Mouse (Mus musculus) liver, postnatal 0 days (tissue): ENCODE measurements around the gene Dll3. TPM values are rescaled to one million over a fixed set of nuclear protein-coding genes. Genes with fewer than 3 reads are reported as not detected.
"Not testable (repeated sequence)": the region's sequence is repeated elsewhere in the genome, so short reads cannot be mapped to it uniquely, and the experiment has no call there.

ENCODE experiments used
- ATAC-seq: fragments of 200-750 bp; cut with Nextera tagmentation; 2 replicates; pipeline ENCODE4 v1.8.0; 2017; ENCODE audit warnings: mild to moderate bottlenecking, moderate library complexity
- DNase-seq: peaks from one replicate; pipeline ENCODE4 v3.0.0-alpha.2; 2016
- H3K27ac ChIP-seq: fragments of 300-500 bp; sonication (generic); 2 replicates; pipeline ENCODE4 v1.5.1; 2014; ENCODE audit warnings: antibody characterized with exemption, moderate library complexity, mild to moderate bottlenecking, low read depth
- H3K27me3 ChIP-seq: fragments of 300-500 bp; sonication (generic); 2 replicates; pipeline ENCODE4 v1.6.1; 2014; ENCODE audit warnings: low read length, control low read depth, mixed read lengths; ENCODE audit not compliant: insufficient read depth
- H3K36me3 ChIP-seq: fragments of 300-500 bp; sonication (generic); replicated peaks from 2 replicates; pipeline ENCODE4 v1.6.1; 2014; ENCODE audit warnings: mild to moderate bottlenecking, control low read depth, low read length, moderate library complexity, mixed read lengths; ENCODE audit not compliant: insufficient read depth
- H3K4me1 ChIP-seq: fragments of 300-500 bp; sonication (generic); 2 replicates; pipeline ENCODE4 v1.6.1; 2014; ENCODE audit warnings: antibody characterized with exemption, mild to moderate bottlenecking, control low read depth; ENCODE audit not compliant: insufficient read depth
- H3K4me2 ChIP-seq: fragments of 300-500 bp; sonication (generic); 2 replicates; pipeline ENCODE4 v1.6.1; 2014; ENCODE audit warnings: low read depth, mild to moderate bottlenecking, low read length, moderate library complexity, mixed read lengths
- H3K4me3 ChIP-seq: fragments of 300-500 bp; sonication (generic); 2 replicates; pipeline ENCODE4 v1.5.1; 2014; ENCODE audit warnings: low read depth, low read length
- H3K9ac ChIP-seq: fragments of 300-500 bp; sonication (generic); replicated peaks from 2 replicates; pipeline ENCODE4 v1.6.1; 2014; ENCODE audit warnings: mild to moderate bottlenecking, moderate library complexity
- H3K9me3 ChIP-seq: fragments of 300-500 bp; sonication (generic); 2 replicates; pipeline ENCODE4 v1.6.1; 2016; ENCODE audit warnings: mild to moderate bottlenecking, control low read depth, low read length, mixed read lengths
- CTCF ChIP-seq: sonication (generic); IDR thresholded peaks from 2 replicates; pipeline ENCODE4 v1.5.1; 2016; ENCODE audit warnings: antibody characterized with exemption, low read depth
- EP300 ChIP-seq: IDR thresholded peaks from 2 replicates; pipeline ENCODE4 v1.6.1; 2016; ENCODE audit warnings: antibody characterized with exemption, low read depth, mild to moderate bottlenecking
- WGBS: fragments of 180-500 bp; shearing (Covaris S2); extraction: QIAGEN DNeasy Blood & Tissue Kit; methylation state at CpG from one replicate; pipeline ENCODE4 v1.1.7; 2014; ENCODE audit not compliant: insufficient replicate concordance; 5-methylcytosine and 5-hydroxymethylcytosine counted together
- polyA plus RNA-seq: library from polyadenylated mRNA; unstranded; fragments of >200 nt; fragmentation: Nextera tagmentation; extraction: Ambion mirVana; gene quantifications from 2 replicates; pipeline ENCODE4 v1.2.1, GENCODE M21; 2015

Dll3 gene
- polyA plus RNA-seq, 1 experiment from 2014 or later = not detected

GRCm38 (mm10) chr7:28263786-28264185 is 38.3 kb downstream of the Dll3 start:
- Histone ChIP-seq H3K27me3 (peaks cover 8% of the 10 kb centered on the region; the same call in 1 of the 2 replicates), H3K27ac (no peak overlapping the region), H3K4me2 (no peak overlapping the region), H3K9ac (no peak overlapping the region), H3K9me3 (no peaks in the 10 kb centered on the region), H3K4me1 (no peaks in the 10 kb centered on the region), H3K36me3 (no peaks in the 10 kb centered on the region), H3K4me3 (no peak overlapping the region)
- ATAC-seq = peak; percentile 49; the same call in 1 of the 2 replicates
- TF ChIP-seq CTCF (no peak), EP300 (no peak)
- 5% methylated on average over 15 of the region's 15 CpGs for WGBS
- peak; percentile 80 for DNase-seq

DNA sequence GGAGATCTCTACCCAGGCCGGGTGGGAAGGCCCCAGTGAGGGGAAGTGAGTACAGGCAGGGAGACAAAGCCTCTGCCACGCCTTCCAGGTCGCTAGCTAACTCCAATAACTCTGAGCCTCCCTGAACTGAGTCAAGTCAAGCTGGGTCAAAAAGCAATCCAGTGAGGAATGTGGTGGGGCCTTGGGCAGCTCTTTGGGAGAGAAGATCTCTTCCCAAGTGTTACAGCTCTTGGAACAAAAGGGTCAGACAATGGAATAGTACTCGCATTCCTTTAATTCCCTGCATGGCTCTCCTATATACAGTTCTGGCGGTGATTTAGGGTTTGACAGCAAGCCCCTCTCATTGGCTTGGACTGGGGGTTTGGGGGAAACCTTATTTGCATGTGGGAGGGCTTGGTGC is 39.2 kb downstream of the Dll3 start:
- 42% methylated on average over 5 of the region's 5 CpGs for WGBS

GRCm38 (mm10) chr7:28255476-28255875 is 46.6 kb downstream of the Dll3 start:
- Histone ChIP-seq H3K4me2 (no peak overlapping the region), H3K27me3 (no peaks in the 10 kb centered on the region), H3K9ac (no peak overlapping the region), H3K27ac (no peak overlapping the region), H3K4me3 (no peak overlapping the region), H3K9me3 (peaks cover 5% of the 10 kb centered on the region), H3K4me1 (no peaks in the 10 kb centered on the region), H3K36me3 (no peaks in the 10 kb centered on the region)
- DNase-seq = no peak
- 75% methylated on average over 6 of the region's 6 CpGs for WGBS
- no peak for ATAC-seq
- TF ChIP-seq CTCF (peak; percentile 61), EP300 (no peak)

More for the DNA sequence above, 39.2 kb downstream of the Dll3 start:
- Histone ChIP-seq H3K4me3 (no peak overlapping the region), H3K4me1 (no peaks in the 10 kb centered on the region), H3K27ac (no peak overlapping the region), H3K27me3 (0 out of 2 replicates have a peak, but pooled peaks cover 3% of the 10 kb centered on the region), H3K9ac (no peak overlapping the region), H3K36me3 (no peaks in the 10 kb centered on the region), H3K4me2 (no peak overlapping the region), H3K9me3 (no peaks in the 10 kb centered on the region)
- DNase-seq (no peak), ATAC-seq (no peak)
- no peak for TF ChIP-seq EP300
- no peak for TF ChIP-seq CTCF

- Histone ChIP-seq H3K4me3 (no peak overlapping the region), H3K9ac (no peak overlapping the region), H3K27me3 (no peaks in the 10 kb centered on the region), H3K4me1 (no peaks in the 10 kb centered on the region), H3K36me3 (no peaks in the 10 kb centered on the region), H3K9me3 (peaks cover 5% of the 10 kb centered on the region), H3K27ac (no peak overlapping the region), H3K4me2 (no peak overlapping the region)
- ATAC-seq = no peak
- WGBS = 49% methylated on average over 6 of the region's 6 CpGs
- no peak for TF ChIP-seq EP300
- TF ChIP-seq CTCF = no peak
- DNase-seq = no peak
Measured at GRCm38 (mm10) chr7:28254591-28254990, 47.4 kb downstream of the Dll3 start.

DNA sequence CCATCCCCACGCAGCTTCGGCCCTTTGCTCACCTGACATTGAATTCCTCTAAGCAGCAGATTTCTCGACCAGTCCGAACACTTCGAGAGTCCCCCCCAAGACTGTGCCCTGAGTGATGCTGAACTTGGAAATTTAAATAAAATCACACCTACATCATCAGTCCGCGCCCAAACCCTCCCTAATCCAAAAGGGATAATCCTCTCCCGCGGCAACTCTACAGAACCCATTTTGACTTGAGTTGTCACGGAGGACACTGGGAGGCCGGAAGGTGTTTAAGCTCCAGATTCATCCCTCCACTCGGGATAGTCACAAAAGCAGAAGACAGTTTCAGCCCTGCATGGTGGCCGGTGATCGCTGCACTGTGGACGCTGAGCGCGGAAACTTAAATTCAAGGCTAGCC is 50.1 kb downstream of the Dll3 start:
- Histone ChIP-seq H3K4me2 (no peak overlapping the region), H3K27me3 (no peaks in the 10 kb centered on the region), H3K9ac (no peak overlapping the region), H3K4me3 (no peak overlapping the region), H3K27ac (no peak overlapping the region), H3K36me3 (no peaks in the 10 kb centered on the region), H3K9me3 (peaks cover 5% of the 10 kb centered on the region), H3K4me1 (no peaks in the 10 kb centered on the region)
- DNase-seq = peak; percentile 7
- TF ChIP-seq CTCF (no peak), EP300 (no peak)
- 81% methylated on average over 17 of the region's 17 CpGs for whole genome bisulfite sequencing
- no peak for ATAC-seq

DNA sequence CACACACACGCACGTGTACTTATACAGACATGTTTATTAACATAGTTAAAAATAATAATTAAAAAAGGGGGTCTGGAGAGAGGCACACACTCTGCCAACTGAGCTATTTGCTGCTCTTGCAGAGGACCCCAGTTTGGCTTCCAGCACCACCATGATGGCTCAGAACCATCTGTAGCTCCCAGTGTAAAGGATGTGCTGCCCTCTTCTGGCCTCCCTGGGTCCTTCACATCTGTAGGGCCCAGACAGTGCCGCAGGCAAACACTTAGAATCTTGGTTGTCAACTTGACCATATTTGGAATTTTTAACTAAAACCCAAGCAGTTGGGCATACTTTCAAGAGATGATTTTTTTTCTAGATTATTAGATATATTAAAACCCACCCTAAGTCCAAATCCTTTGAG is 53.1 kb downstream of the Dll3 start:
- Histone ChIP-seq H3K4me3 (no peak overlapping the region), H3K27ac (no peak overlapping the region), H3K9me3 (no peaks in the 10 kb centered on the region), H3K27me3 (no peaks in the 10 kb centered on the region), H3K36me3 (no peaks in the 10 kb centered on the region), H3K4me2 (no peak overlapping the region), H3K9ac (no peak overlapping the region), H3K4me1 (no peaks in the 10 kb centered on the region)
- TF ChIP-seq CTCF (no peak), EP300 (no peak)
- ATAC-seq (no peak), DNase-seq (no peak)
- WGBS = 77% methylated on average over 3 of the region's 3 CpGs

DNA sequence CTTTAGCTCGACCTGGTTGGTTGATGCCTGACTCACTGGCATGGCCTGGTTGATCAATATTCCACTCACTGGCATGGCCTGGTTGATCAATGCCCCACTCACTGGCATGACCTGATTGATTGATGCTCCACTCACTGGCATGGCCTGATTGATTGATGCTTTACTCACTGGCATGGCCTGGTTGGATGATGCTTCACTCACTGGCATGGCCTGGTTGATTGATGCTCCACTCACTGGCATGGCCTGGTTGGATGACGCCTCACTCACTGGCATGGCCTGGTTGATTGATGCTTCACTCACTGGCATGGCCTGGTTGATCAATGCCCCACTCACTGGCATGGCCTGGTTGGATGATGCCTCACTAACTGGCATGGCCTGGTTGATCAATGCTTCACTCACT is 58.1 kb downstream of the Dll3 start:
- not testable (repeated sequence) for H3K4me3 ChIP-seq, H3K27me3 ChIP-seq, DNase-seq, ATAC-seq, H3K27ac ChIP-seq, H3K4me2 ChIP-seq, H3K36me3 ChIP-seq, H3K9me3 ChIP-seq, H3K4me1 ChIP-seq, H3K9ac ChIP-seq
- 58% methylated on average over 2 of the region's 2 CpGs for WGBS

Other genes with a start within 250 kb of the Dll3 start
- gene Fcgbp, start 231.0 kb downstream of the Dll3 start, polyA plus RNA-seq = 0.12 TPM in 1 of 2 replicates, not detected in the other
- 0.01 TPM in 1 of 2 replicates, not detected in the other for gene 9530053A07Rik, start 172.8 kb downstream of the Dll3 start, polyA plus RNA-seq
- 48.4 and 51.6 TPM in 2 replicates for gene Fbl, start 132.5 kb downstream of the Dll3 start, polyA plus RNA-seq
- 4.0 and 4.5 TPM in 2 replicates for gene Dyrk1b, start 122.8 kb downstream of the Dll3 start, polyA plus RNA-seq
- 1.3 and 1.4 TPM in 2 replicates for gene Eid2, start 34.4 kb downstream of the Dll3 start, polyA plus RNA-seq
- gene Eid2b, start 24.5 kb downstream of the Dll3 start, polyA plus RNA-seq = 3.4 and 3.9 TPM in 2 replicates
- gene Selenov, start 11.1 kb downstream of the Dll3 start, polyA plus RNA-seq = 0.12 TPM in 1 of 2 replicates, not detected in the other
- 52.0 and 53.9 TPM in 2 replicates for gene Timm50, start 9.8 kb upstream of the Dll3 start, polyA plus RNA-seq
- 18.7 and 21.0 TPM in 2 replicates for gene Supt5, start 36.5 kb upstream of the Dll3 start, polyA plus RNA-seq
- gene Rps16, start 48.4 kb upstream of the Dll3 start, polyA plus RNA-seq = 653 and 673 TPM in 2 replicates
- 2.8 and 3.9 TPM in 2 replicates for gene Plekhg2, start 70.4 kb upstream of the Dll3 start, polyA plus RNA-seq
- gene Zfp36, start 78.0 kb upstream of the Dll3 start, polyA plus RNA-seq = 13.5 and 21.1 TPM in 2 replicates
- gene Med29, start 90.5 kb upstream of the Dll3 start, polyA plus RNA-seq = 18.0 and 18.6 TPM in 2 replicates
- 16.9 and 21.1 TPM in 2 replicates for gene Paf1, start 90.7 kb upstream of the Dll3 start, polyA plus RNA-seq
- 75.4 and 81.4 TPM in 2 replicates for gene Gmfg, start 135.2 kb upstream of the Dll3 start, polyA plus RNA-seq
- gene Lrfn1, start 149.7 kb upstream of the Dll3 start, polyA plus RNA-seq = 0.12 and 0.26 TPM in 2 replicates
- not detected in 2 replicates for gene Ifnl2, start 208.2 kb upstream of the Dll3 start, polyA plus RNA-seq
- gene Ifnl3, start 220.6 kb upstream of the Dll3 start, polyA plus RNA-seq = not detected in 2 replicates
- gene Sycn, start 238.6 kb upstream of the Dll3 start, polyA plus RNA-seq = 1.3 and 7.7 TPM in 2 replicates
- gene Nccrp1, start 245.0 kb upstream of the Dll3 start, polyA plus RNA-seq = not detected in 2 replicates